24 mouse cellular contexts compared by ENCODE assay signal in the genomic region with DNA sequence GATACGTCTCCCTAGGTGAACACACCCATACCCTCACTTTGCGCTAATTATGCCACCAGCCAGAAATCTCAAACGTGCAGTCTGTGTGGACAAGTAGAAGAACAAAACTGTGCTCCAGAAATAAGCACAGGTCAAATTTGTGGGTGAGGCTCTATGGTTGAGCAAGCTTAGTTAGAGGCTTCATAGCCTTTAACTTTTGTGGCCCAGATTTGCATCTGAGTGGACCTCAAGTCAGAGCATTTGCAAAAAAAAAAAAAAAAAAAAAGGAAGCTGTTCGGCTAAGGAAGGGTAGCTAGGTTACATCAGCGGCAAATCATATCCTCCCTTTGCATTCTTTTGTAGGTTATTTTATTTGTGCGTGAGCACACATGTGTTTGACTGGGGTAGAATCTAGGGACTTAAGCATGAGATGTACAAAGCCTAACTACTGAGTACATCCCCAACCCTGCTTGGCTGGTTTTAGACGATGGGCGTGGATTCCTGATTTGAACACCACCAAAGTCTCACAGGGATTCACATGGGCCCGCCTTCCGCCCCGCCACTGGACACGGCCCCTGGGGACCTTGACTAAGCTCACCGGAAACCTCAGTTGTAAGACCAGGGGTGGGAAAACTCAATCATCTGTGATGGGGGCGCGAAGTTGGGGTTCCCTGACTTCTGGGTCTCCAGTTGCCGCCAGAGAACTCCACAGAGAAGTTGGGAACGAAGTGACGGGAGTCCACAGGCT. TPM values are rescaled to one million over a fixed set of nuclear protein-coding genes. Genes with fewer than 3 reads are reported as not detected.
DNase-seq lines count a peak whose midpoint lies in the region; ATAC-seq and TF ChIP-seq lines count a peak whose summit lies in the region.
"Had no signal": no experiment of that assay in that cellular context is flagged by ENCODE, and none has a peak within 500 bp of the region (broad histone marks: within the 10 kb centered on the region; RNA-seq: fewer than 3 reads in every experiment).

No protein-coding gene starts in this region.

- H3K27me3 ChIP-seq in heart, embryonic 14.5 days (ENCODE audit: control insufficient read depth, insufficient read depth, low read length), result no peaks in the 10 kb centered on the region
- H3K27me3 ChIP-seq in spleen, adult 2 months (ENCODE audit: control insufficient read depth, insufficient read depth, low read length), result no peaks in the 10 kb centered on the region
- H3K27me3 ChIP-seq: liver, embryonic 12.5 days; lung, embryonic 15.5 days; midbrain, embryonic 13.5 days; neural tube, embryonic 15.5 days had no signal

- H3K4me3 ChIP-seq in heart, embryonic 14.5 days (ENCODE audit: control insufficient read depth in 1 of 2, insufficient read depth in 1 of 2, low read depth in 1 of 2, low read length in 2 of 2), result no peak overlapping the region
- H3K4me3 ChIP-seq in spleen, adult 2 months (ENCODE audit: extremely low read depth, insufficient read depth, insufficient read length), result peak overlapping the region; percentile 12; the same call in 1 of the 2 replicates
- H3K4me3 ChIP-seq: hindbrain, embryonic 10.5 days; liver, embryonic 12.5 days; lung, embryonic 15.5 days; midbrain, embryonic 13.5 days; neural tube, embryonic 15.5 days had no signal

- no peak overlapping the region for H3K27ac ChIP-seq in heart, embryonic 14.5 days (replicated peaks in 1 of 2; ENCODE audit: control insufficient read depth in 1 of 2, insufficient read depth in 1 of 2, low read depth in 2 of 2, low read length in 2 of 2)
- H3K27ac ChIP-seq in spleen, adult 2 months (ENCODE audit: insufficient read depth, low read length), result peak overlapping the region; percentile 65
- H3K27ac ChIP-seq: liver, embryonic 12.5 days; lung, embryonic 15.5 days; midbrain, embryonic 13.5 days; neural tube, embryonic 15.5 days had no signal

- WGBS in heart, embryonic 14.5 days, result 79% methylated on average over 18 of the region's 18 CpGs
- 46% methylated on average over 18 of the region's 18 CpGs for WGBS in spleen, adult 2 months

- no peaks in the 10 kb centered on the region for H3K9me3 ChIP-seq in heart, embryonic 14.5 days (ENCODE audit: control insufficient read depth, low read length)
- H3K9me3 ChIP-seq: hindbrain, embryonic 10.5 days; liver, embryonic 12.5 days; lung, embryonic 15.5 days; midbrain, embryonic 13.5 days; neural tube, embryonic 15.5 days had no signal

- peaks cover 14 to 15% of the 10 kb centered on the region in 2 experiments for H3K4me1 ChIP-seq in heart, embryonic 14.5 days (ENCODE audit: control insufficient read depth in 2 of 2, insufficient read depth in 2 of 2, low read length in 2 of 2)
- H3K4me1 ChIP-seq in spleen, adult 2 months (ENCODE audit: control insufficient read depth, insufficient read depth, insufficient read length), result peaks cover 24% of the 10 kb centered on the region; the same call in 1 of the 2 replicates
- H3K4me1 ChIP-seq: liver, embryonic 12.5 days; lung, embryonic 15.5 days; midbrain, embryonic 13.5 days; neural tube, embryonic 15.5 days had no signal

- H3K9ac ChIP-seq in heart, embryonic 14.5 days (ENCODE audit: low read length), result no peak overlapping the region
- H3K9ac ChIP-seq: liver, embryonic 12.5 days; lung, embryonic 15.5 days; midbrain, embryonic 13.5 days; neural tube, embryonic 15.5 days had no signal

- TF ChIP-seq CTCF in spleen, adult 2 months (IDR thresholded peaks at IDR 0.05; ENCODE audit: extremely low read depth, insufficient read depth, insufficient read length, insufficient replicate concordance), result no peak

- DNase-seq in heart, adult 18-20 months, result peak; percentile 19 to 41
- DNase-seq in heart, postnatal 25 days (ENCODE audit: low spot score), result no peak
- DNase-seq in ZHBTc4 (ENCODE audit: low read depth, low spot score), result peak; percentile 5
- DNase-seq in spleen, adult 2 months (ENCODE audit: low read depth in 1 of 2, low spot score in 2 of 2), result peak; percentile 62 to 70
- no peak for DNase-seq in thymus, postnatal 4 days
- no peak for DNase-seq in gastrocnemius, adult 18-20 months (ENCODE audit: low spot score)
- DNase-seq: adrenal gland, adult 2 months; cerebellum, adult 11 months; gastrocnemius, postnatal 10 days; kidney, adult 2 months; thymus, postnatal 14 days had no signal

- no peak for ATAC-seq in heart, embryonic 14.5 days (ENCODE audit: insufficient number of reproducible peaks, insufficient read depth, low FRiP score, low read depth)
- ATAC-seq in megakaryocyte-erythroid progenitor cell, adult 5-6 weeks (replicated peaks; ENCODE audit: low FRiP score, low TSS enrichment, poor library complexity, severe bottlenecking), result no peak
- ATAC-seq: liver, embryonic 12.5 days; midbrain, embryonic 13.5 days had no signal

- H3K36me3 ChIP-seq in heart, embryonic 14.5 days (ENCODE audit: control insufficient read depth, insufficient read depth, low read length), result no peaks in the 10 kb centered on the region
- H3K36me3 ChIP-seq in spleen, adult 2 months (ENCODE audit: control insufficient read depth, insufficient read depth, low read length), result no peaks in the 10 kb centered on the region
- H3K36me3 ChIP-seq: hindbrain, embryonic 10.5 days; liver, embryonic 12.5 days; lung, embryonic 15.5 days; midbrain, embryonic 13.5 days; neural tube, embryonic 15.5 days had no signal

- intact Hi-C loops in heart, postnatal 25 days (cut with DNase I), result loop anchor here (2.0 kb wide), 1 partner anchor 33 kb away; no protein-coding TSS in a partner anchor

- H3K4me2 ChIP-seq in heart, embryonic 14.5 days (ENCODE audit: low read length), result peak overlapping the region; percentile 33; the same call in 1 of the 2 replicates
- H3K4me2 ChIP-seq: liver, embryonic 12.5 days; lung, embryonic 15.5 days; midbrain, embryonic 13.5 days; neural tube, embryonic 15.5 days had no signal

- TF ChIP-seq POLR2A in spleen, adult 2 months (IDR thresholded peaks at IDR 0.05; ENCODE audit: low read depth, low read length), result no peak

RNA-seq across cellular contexts. Expression of gene Pxdc1, which starts 30.6 kb away (rescaled TPM):
- total RNA-seq in heart, adult 18-20 months (2021), result 10 to 100 TPM; 13.1 to 16.4 TPM
- 10 to 100 TPM; 11.5 to 12.9 TPM for total RNA-seq in heart, postnatal 25 days (2021)
- polyA plus RNA-seq in heart, embryonic 14.5 days (2014; fragmentation: Nextera tagmentation; extraction: Ambion mirVana), result 22.7 and 27.8 TPM in 2 replicates
- 41.9 and 47.4 TPM in 2 replicates for polyA plus RNA-seq in spleen, adult 2 months (2012; rRNA removed)
- not detected in 2 replicates for total RNA-seq in megakaryocyte-erythroid progenitor cell, adult 5-6 weeks (2014; fragmentation: Nextera tagmentation)
- total RNA-seq in megakaryocyte-erythroid progenitor cell, adult 5-6 weeks (2017), result not detected in 2 replicates
- 1 to 10 TPM; 4.6 to 7.2 TPM for total RNA-seq in gastrocnemius, adult 18-20 months (2021)
- total RNA-seq: MEL had no signal

RNA-seq across cellular contexts. Expression of gene Fam50b, which starts 50.7 kb away (rescaled TPM):
- total RNA-seq in heart, adult 18-20 months (2021), result not detected
- total RNA-seq in heart, postnatal 25 days (2021), result not detected
- polyA plus RNA-seq in heart, embryonic 14.5 days (2014; fragmentation: Nextera tagmentation; extraction: Ambion mirVana), result 0.16 TPM in 1 of 2 replicates, not detected in the other
- polyA plus RNA-seq in spleen, adult 2 months (2012; rRNA removed), result not detected in 2 replicates
- total RNA-seq in megakaryocyte-erythroid progenitor cell, adult 5-6 weeks (2014; fragmentation: Nextera tagmentation), result not detected in 2 replicates
- not detected in 2 replicates for total RNA-seq in megakaryocyte-erythroid progenitor cell, adult 5-6 weeks (2017)
- not detected for total RNA-seq in gastrocnemius, adult 18-20 months (2021)
- total RNA-seq: adrenal gland, adult 2 months; gastrocnemius, postnatal 10 days; left cerebral cortex, adult 18-20 months; MEL had no signal
- polyA plus RNA-seq: adrenal gland, adult 2 months; embryonic facial prominence, embryonic 11.5 days; large intestine, adult 2 months; limb, embryonic 11.5 days; liver, embryonic 12.5 days; lung, embryonic 15.5 days; midbrain, embryonic 13.5 days; neural tube, embryonic 15.5 days; stomach, embryonic 16.5 days had no signal

Comparison
In these comparisons a context has a peak if more than half of its experiments do, and no peak if none do; other contexts are left out.
1. DNase-seq: peak in heart, adult 18-20 months (2 of 2), ZHBTc4 (single experiment) and spleen, adult 2 months (2 of 2); none in heart, postnatal 25 days (single experiment), thymus, postnatal 4 days (single experiment) and gastrocnemius, adult 18-20 months (single experiment).
2. RNA of gene Pxdc1, which starts 30.6 kb away (total RNA-seq): 13.1 to 16.4 TPM in heart, adult 18-20 months, 11.5 to 12.9 TPM in heart, postnatal 25 days and 4.6 to 7.2 TPM in gastrocnemius, adult 18-20 months; not detected in megakaryocyte-erythroid progenitor cell, adult 5-6 weeks; every median in the first group is over 4 times any median in the second.